ENCODE assay signal across 22 mouse cellular contexts in genomic region chr2:20671546-20672255, GRCm38 (mm10).
"Had no signal": no experiment of that assay in that cellular context is flagged by ENCODE, and none has a peak within 500 bp of the region (broad histone marks: within the 10 kb centered on the region; RNA-seq: fewer than 3 reads in every experiment).

No protein-coding gene starts in this region.

- H3K4me1 ChIP-seq: heart, embryonic 13.5 days; heart, embryonic 15.5 days; hindbrain, embryonic 10.5 days; hindbrain, embryonic 12.5 days; intestine, embryonic 15.5 days; liver, embryonic 12.5 days had no signal

- H3K9me3 ChIP-seq: heart, embryonic 15.5 days; hindbrain, embryonic 10.5 days; hindbrain, embryonic 12.5 days; intestine, embryonic 15.5 days; limb, embryonic 10.5 days; liver, embryonic 12.5 days had no signal

- H3K36me3 ChIP-seq: heart, embryonic 13.5 days; heart, embryonic 15.5 days; hindbrain, embryonic 10.5 days; hindbrain, embryonic 12.5 days; intestine, embryonic 15.5 days; limb, embryonic 10.5 days; limb, embryonic 12.5 days; liver, embryonic 12.5 days had no signal

- DNase-seq: gastrocnemius, postnatal 14 days; heart, adult 2 months; heart, postnatal 14 days; heart, postnatal 4 days; kidney, adult 18-20 months; kidney, adult 8-10 months; kidney, postnatal 10 days; kidney, postnatal 25 days; kidney, postnatal 4 days; liver had no signal

- H3K4me3 ChIP-seq: heart, adult 2 months; heart, embryonic 13.5 days; heart, embryonic 15.5 days; hindbrain, embryonic 10.5 days; hindbrain, embryonic 12.5 days; intestine, embryonic 15.5 days; layer of hippocampus, adult 2 months; left cerebral cortex, adult 2 months; limb, embryonic 10.5 days; limb, embryonic 12.5 days; liver, embryonic 12.5 days had no signal

- H3K9ac ChIP-seq: heart, embryonic 13.5 days; heart, embryonic 15.5 days; hindbrain, embryonic 12.5 days; hindbrain, embryonic 14.5 days; intestine, embryonic 15.5 days; limb, embryonic 12.5 days; liver, embryonic 12.5 days; liver, embryonic 14.5 days had no signal

- H3K27me3 ChIP-seq: heart, embryonic 13.5 days; heart, embryonic 15.5 days; hindbrain, embryonic 12.5 days; intestine, embryonic 15.5 days; limb, embryonic 12.5 days; liver, embryonic 12.5 days had no signal

- H3K27ac ChIP-seq: heart, adult 2 months; heart, embryonic 13.5 days; heart, embryonic 15.5 days; hindbrain, embryonic 10.5 days; hindbrain, embryonic 12.5 days; hindbrain, embryonic 14.5 days; intestine, embryonic 15.5 days; layer of hippocampus, adult 2 months; left cerebral cortex, adult 2 months; limb, embryonic 10.5 days; limb, embryonic 12.5 days; liver, embryonic 12.5 days; liver, embryonic 14.5 days had no signal
